In genomic region chr11:102040138-102040524, GRCm38 (mm10) we compare ENCODE assay signal across 8 mouse cellular contexts. TPM values are rescaled to one million over a fixed set of nuclear protein-coding genes. Genes with fewer than 3 reads are reported as not detected.
DNase-seq lines count a peak whose midpoint lies in the region; ATAC-seq and TF ChIP-seq lines count a peak whose summit lies in the region.

No protein-coding gene starts in this region.

- H3K27ac ChIP-seq in bone marrow, adult 2 months (ENCODE audit: control insufficient read depth, insufficient read depth, low read depth, low read length, poor library complexity) = no peak overlapping the region
- no peak overlapping the region for H3K27ac ChIP-seq in embryonic fibroblast, embryonic 13.5 days (ENCODE audit: insufficient read depth, low read length)
- H3K27ac ChIP-seq in heart, embryonic 15.5 days = no peak overlapping the region
- H3K27ac ChIP-seq in liver, embryonic 16.5 days (ENCODE audit: low read length) = no peak overlapping the region
- no peak overlapping the region for H3K27ac ChIP-seq in olfactory bulb, adult 2 months (ENCODE audit: insufficient read depth, low read depth, low read length)

- peak; percentile 71 for TF ChIP-seq CTCF in bone marrow, adult 2 months (IDR thresholded peaks at IDR 0.05; ENCODE audit: control insufficient read depth, insufficient read depth, low read length)
- TF ChIP-seq CTCF in embryonic fibroblast, embryonic 13.5 days (IDR thresholded peaks at IDR 0.05; ENCODE audit: borderline replicate concordance, insufficient read depth, low read length) = peak; percentile 68
- TF ChIP-seq CTCF in olfactory bulb, adult 2 months (IDR thresholded peaks at IDR 0.05; ENCODE audit: insufficient read depth, low read depth, low read length) = peak; percentile 97

- DNase-seq in CD8-positive naive resting alpha-beta T cell, adult 2 months (ENCODE audit: low read depth in 2 of 2, low spot score in 2 of 2) = peak; percentile 18 to 40
- DNase-seq in kidney, postnatal 14 days = peak; percentile 94
- peak; percentile 11 to 65 for DNase-seq in thymus, postnatal 10 days (ENCODE audit: low spot score in 2 of 2)

- no peaks in the 10 kb centered on the region for H3K27me3 ChIP-seq in heart, embryonic 15.5 days
- H3K27me3 ChIP-seq in liver, embryonic 16.5 days (ENCODE audit: control insufficient read depth, insufficient read depth, low read depth, low read length) = no peaks in the 10 kb centered on the region

- no peaks in the 10 kb centered on the region for H3K9me3 ChIP-seq in heart, embryonic 15.5 days (replicated peaks)
- no peaks in the 10 kb centered on the region for H3K9me3 ChIP-seq in liver, embryonic 16.5 days (replicated peaks; ENCODE audit: control insufficient read depth, low read length)

- H3K36me3 ChIP-seq in heart, embryonic 15.5 days = no peaks in the 10 kb centered on the region
- no peaks in the 10 kb centered on the region for H3K36me3 ChIP-seq in liver, embryonic 16.5 days (ENCODE audit: control insufficient read depth, insufficient read depth)

- H3K4me2 ChIP-seq in heart, embryonic 15.5 days = no peak overlapping the region
- H3K4me2 ChIP-seq in liver, embryonic 16.5 days (ENCODE audit: low read depth, low read length) = no peak overlapping the region

- no peaks in the 10 kb centered on the region for H3K4me1 ChIP-seq in bone marrow, adult 2 months (ENCODE audit: control insufficient read depth, insufficient read depth, low read length)
- no peaks in the 10 kb centered on the region for H3K4me1 ChIP-seq in embryonic fibroblast, embryonic 13.5 days (ENCODE audit: control insufficient read depth, insufficient read depth, low read length)
- H3K4me1 ChIP-seq in heart, embryonic 15.5 days (replicated peaks) = 0 out of 2 replicates have a peak, but pooled peaks cover 4% of the 10 kb centered on the region
- no peaks in the 10 kb centered on the region; the same call in 1 of the 2 replicates for H3K4me1 ChIP-seq in liver, embryonic 16.5 days (ENCODE audit: control insufficient read depth, low read depth, low read length)
- no peaks in the 10 kb centered on the region for H3K4me1 ChIP-seq in olfactory bulb, adult 2 months (ENCODE audit: control insufficient read depth, insufficient read depth, low read length)

- H3K9ac ChIP-seq in heart, embryonic 15.5 days = no peak overlapping the region
- H3K9ac ChIP-seq in liver, embryonic 16.5 days (ENCODE audit: low read depth, low read length) = no peak overlapping the region

- WGBS in bone marrow, adult 2 months = 2% methylated on average over 9 of the region's 9 CpGs
- under 1% methylated on average over 9 of the region's 9 CpGs for WGBS in heart, embryonic 15.5 days
- 0% methylated on average over 9 of the region's 9 CpGs for WGBS in liver, embryonic 16.5 days (ENCODE audit: insufficient replicate concordance)
- 1% methylated on average over 9 of the region's 9 CpGs for WGBS in olfactory bulb, adult 2 months

- H3K4me3 ChIP-seq in bone marrow, adult 2 months (replicated peaks; ENCODE audit: control insufficient read depth, low read depth, low read length) = no peak overlapping the region
- no peak overlapping the region for H3K4me3 ChIP-seq in embryonic fibroblast, embryonic 13.5 days (ENCODE audit: insufficient read depth, low read length)
- no peak overlapping the region for H3K4me3 ChIP-seq in heart, embryonic 15.5 days
- no peak overlapping the region for H3K4me3 ChIP-seq in liver, embryonic 16.5 days (ENCODE audit: low read depth, low read length)
- H3K4me3 ChIP-seq in olfactory bulb, adult 2 months (ENCODE audit: insufficient read depth, low read depth, low read length) = no peak overlapping the region

- ATAC-seq in heart, embryonic 15.5 days (replicated peaks; ENCODE audit: insufficient number of reproducible peaks, insufficient read depth, low FRiP score, low read depth) = peak; percentile 88
- ATAC-seq in liver, embryonic 16.5 days (ENCODE audit: low read depth) = peak; percentile 80

- TF ChIP-seq POLR2A in bone marrow, adult 2 months (IDR thresholded peaks at IDR 0.05; ENCODE audit: borderline replicate concordance, control insufficient read depth, low read depth, low read length) = no peak
- no peak for TF ChIP-seq POLR2A in embryonic fibroblast, embryonic 13.5 days (IDR thresholded peaks at IDR 0.05; ENCODE audit: low read depth, low read length)
- TF ChIP-seq POLR2A in olfactory bulb, adult 2 months (IDR thresholded peaks at IDR 0.05; ENCODE audit: insufficient read depth, low read depth, low read length) = no peak

RNA-seq across cellular contexts. Expression of gene Cd300lg, which starts 1.2 kb away (rescaled TPM):
- polyA plus RNA-seq in bone marrow, adult 2 months (2011; ENCODE audit: insufficient read depth, insufficient read length, low replicate concordance, missing spikeins) = 5.0 and 5.8 TPM in 2 replicates
- polyA plus RNA-seq in embryonic fibroblast, embryonic 13.5 days (2011; ENCODE audit: insufficient read length, low read depth, missing spikeins) = not detected in 2 replicates
- polyA plus RNA-seq in heart, embryonic 15.5 days (2015; fragmentation: Nextera tagmentation; extraction: Ambion mirVana) = 7.2 and 8.4 TPM in 2 replicates
- polyA plus RNA-seq in liver, embryonic 16.5 days (2015; fragmentation: Nextera tagmentation; extraction: Ambion mirVana) = 0.68 and 0.87 TPM in 2 replicates
- polyA plus RNA-seq in olfactory bulb, adult 2 months (2012; ENCODE audit: insufficient read depth, insufficient read length, low replicate concordance, missing spikeins) = not detected in 2 replicates

RNA-seq across cellular contexts. Expression of gene Mpp3, which starts 11.9 kb away (rescaled TPM):
- not detected in 2 replicates for polyA plus RNA-seq in bone marrow, adult 2 months (2011; ENCODE audit: insufficient read depth, insufficient read length, low replicate concordance, missing spikeins)
- 0.40 and 0.42 TPM in 2 replicates for polyA plus RNA-seq in embryonic fibroblast, embryonic 13.5 days (2011; ENCODE audit: insufficient read length, low read depth, missing spikeins)
- 2.9 and 3.6 TPM in 2 replicates for polyA plus RNA-seq in heart, embryonic 15.5 days (2015; fragmentation: Nextera tagmentation; extraction: Ambion mirVana)
- 0.28 and 0.76 TPM in 2 replicates for polyA plus RNA-seq in liver, embryonic 16.5 days (2015; fragmentation: Nextera tagmentation; extraction: Ambion mirVana)
- not detected in 2 replicates for polyA plus RNA-seq in olfactory bulb, adult 2 months (2012; ENCODE audit: insufficient read depth, insufficient read length, low replicate concordance, missing spikeins)

RNA-seq across cellular contexts. Expression of gene Mpp2, which starts 48.2 kb away (rescaled TPM):
- polyA plus RNA-seq in bone marrow, adult 2 months (2011; ENCODE audit: insufficient read depth, insufficient read length, low replicate concordance, missing spikeins) = 11.9 and 18.2 TPM in 2 replicates
- 6.8 and 6.9 TPM in 2 replicates for polyA plus RNA-seq in embryonic fibroblast, embryonic 13.5 days (2011; ENCODE audit: insufficient read length, low read depth, missing spikeins)
- 6.0 and 9.3 TPM in 2 replicates for polyA plus RNA-seq in heart, embryonic 15.5 days (2015; fragmentation: Nextera tagmentation; extraction: Ambion mirVana)
- 9.2 and 11.1 TPM in 2 replicates for polyA plus RNA-seq in liver, embryonic 16.5 days (2015; fragmentation: Nextera tagmentation; extraction: Ambion mirVana)
- polyA plus RNA-seq in olfactory bulb, adult 2 months (2012; ENCODE audit: insufficient read depth, insufficient read length, low replicate concordance, missing spikeins) = not detected in 2 replicates

RNA-seq across cellular contexts. Expression of gene Dusp3, which starts 53.3 kb away (rescaled TPM):
- polyA plus RNA-seq in bone marrow, adult 2 months (2011; ENCODE audit: insufficient read depth, insufficient read length, low replicate concordance, missing spikeins) = 8.2 and 15.2 TPM in 2 replicates
- polyA plus RNA-seq in embryonic fibroblast, embryonic 13.5 days (2011; ENCODE audit: insufficient read length, low read depth, missing spikeins) = 34.8 and 49.4 TPM in 2 replicates
- 50.4 and 56.7 TPM in 2 replicates for polyA plus RNA-seq in heart, embryonic 15.5 days (2015; fragmentation: Nextera tagmentation; extraction: Ambion mirVana)
- polyA plus RNA-seq in liver, embryonic 16.5 days (2015; fragmentation: Nextera tagmentation; extraction: Ambion mirVana) = 8.1 and 8.9 TPM in 2 replicates
- polyA plus RNA-seq in olfactory bulb, adult 2 months (2012; ENCODE audit: insufficient read depth, insufficient read length, low replicate concordance, missing spikeins) = not detected in 2 replicates

RNA-seq across cellular contexts. Expression of gene Cfap97d1, which starts 56.1 kb away (rescaled TPM):
- polyA plus RNA-seq in bone marrow, adult 2 months (2011; ENCODE audit: insufficient read depth, insufficient read length, low replicate concordance, missing spikeins) = not detected in 2 replicates
- polyA plus RNA-seq in embryonic fibroblast, embryonic 13.5 days (2011; ENCODE audit: insufficient read length, low read depth, missing spikeins) = not detected in 2 replicates
- polyA plus RNA-seq in heart, embryonic 15.5 days (2015; fragmentation: Nextera tagmentation; extraction: Ambion mirVana) = not detected in 2 replicates
- polyA plus RNA-seq in liver, embryonic 16.5 days (2015; fragmentation: Nextera tagmentation; extraction: Ambion mirVana) = not detected in 2 replicates
- polyA plus RNA-seq in olfactory bulb, adult 2 months (2012; ENCODE audit: insufficient read depth, insufficient read length, low replicate concordance, missing spikeins) = not detected in 2 replicates

Comparison
In these comparisons a context has a peak if more than half of its experiments do, and no peak if none do; other contexts are left out.
1. DNase-seq: peak in every context shown above with its lines; median percentile 94 in kidney, postnatal 14 days; 38 in thymus, postnatal 10 days; 29 in CD8-positive naive resting alpha-beta T cell, adult 2 months.
2. RNA of gene Cd300lg, which starts 1.2 kb away (polyA plus RNA-seq): not detected in olfactory bulb, adult 2 months; 7.2 to 8.4 TPM in heart, embryonic 15.5 days, 5.0 to 5.8 TPM in bone marrow, adult 2 months, 0.68 to 0.87 TPM in liver, embryonic 16.5 days and not detected in embryonic fibroblast, embryonic 13.5 days; every median in the first group is over 10 times any median in the second.
3. Peak in every context shown above with its lines, with median percentiles within 50 percentile points of each other: CTCF ChIP-seq.